In genomic region chr16:94537159-94537527, GRCm38 (mm10) we compare ENCODE assay signal across 8 mouse cellular contexts. TPM values are rescaled to one million over a fixed set of nuclear protein-coding genes. Genes with fewer than 3 reads are reported as not detected.
DNase-seq lines count a peak whose midpoint lies in the region; ATAC-seq and TF ChIP-seq lines count a peak whose summit lies in the region.
"Had no signal": no experiment of that assay in that cellular context is flagged by ENCODE, and none has a peak within 500 bp of the region (broad histone marks: within the 10 kb centered on the region; RNA-seq: fewer than 3 reads in every experiment).

No protein-coding gene starts in this region.

- no peak for TF ChIP-seq EP300 in liver, embryonic 14.5 days (IDR thresholded peaks at IDR 0.05; ENCODE audit: low read depth)

- H3K27me3 ChIP-seq in liver, embryonic 14.5 days (ENCODE audit: control insufficient read depth, insufficient read depth, low read length): no peaks in the 10 kb centered on the region
- H3K27me3 ChIP-seq: neural tube, embryonic 12.5 days had no signal

- H3K9me3 ChIP-seq in liver, embryonic 14.5 days (ENCODE audit: control insufficient read depth, low read length): no peaks in the 10 kb centered on the region
- H3K9me3 ChIP-seq: neural tube, embryonic 12.5 days had no signal

- no peak overlapping the region for H3K4me3 ChIP-seq in liver, embryonic 14.5 days (ENCODE audit: insufficient read depth in 1 of 2, low read depth in 2 of 2, low read length in 2 of 2)
- H3K4me3 ChIP-seq: neural tube, embryonic 12.5 days had no signal

- 32% methylated on average over 9 of the region's 9 CpGs for WGBS in liver, embryonic 14.5 days (ENCODE audit: insufficient replicate concordance)

- TF ChIP-seq CTCF in liver, embryonic 14.5 days (IDR thresholded peaks at IDR 0.05; ENCODE audit: low read depth): no peak

- peak; percentile 60 for ATAC-seq in liver, embryonic 14.5 days (ENCODE audit: insufficient read depth)

- peak; percentile 44 for DNase-seq in NIH3T3 (ENCODE audit: low read depth)
- DNase-seq in cerebellum, adult 9-11 months: peak; percentile 47
- peak; percentile 63 for DNase-seq in heart, postnatal 4 days
- DNase-seq in liver, embryonic 14.5 days (ENCODE audit: low read depth in 3 of 3, low spot score in 3 of 3): peak in 1 of 3 experiments; percentile 24
- no peak for DNase-seq in right cerebral cortex, postnatal 14 days
- DNase-seq in retina, embryonic 14.5 days (ENCODE audit: low spot score): no peak
- no peak for DNase-seq in left cerebral cortex, adult 18-20 months (ENCODE audit: low spot score in 2 of 2)

- H3K4me2 ChIP-seq in liver, embryonic 14.5 days (ENCODE audit: low read depth): no peak overlapping the region
- H3K4me2 ChIP-seq: neural tube, embryonic 12.5 days had no signal

- H3K36me3 ChIP-seq in liver, embryonic 14.5 days (replicated peaks; ENCODE audit: control insufficient read depth, insufficient read depth, low read depth): no peaks in the 10 kb centered on the region
- H3K36me3 ChIP-seq: neural tube, embryonic 12.5 days had no signal

- H3K27ac ChIP-seq in liver, embryonic 14.5 days: no peak overlapping the region
- H3K27ac ChIP-seq: neural tube, embryonic 12.5 days had no signal

- peaks cover 0 to 4% of the 10 kb centered on the region in 2 experiments; a peak in 1 of 4 replicates for H3K4me1 ChIP-seq in liver, embryonic 14.5 days (replicated peaks; ENCODE audit: control insufficient read depth in 2 of 2, insufficient read depth in 2 of 2, low read length in 1 of 2)
- H3K4me1 ChIP-seq: neural tube, embryonic 12.5 days had no signal

- H3K9ac ChIP-seq in liver, embryonic 14.5 days (replicated peaks): no peak overlapping the region
- H3K9ac ChIP-seq: neural tube, embryonic 12.5 days had no signal

RNA-seq across cellular contexts. Expression of gene Vps26c, which starts 10.5 kb away (rescaled TPM):
- 10 to 100 TPM; 28.7 to 29.8 TPM for total RNA-seq in heart, postnatal 4 days (2021)
- 12.2 and 13.3 TPM in 2 replicates for polyA plus RNA-seq in liver, embryonic 14.5 days (2012; rRNA removed)
- polyA plus RNA-seq in liver, embryonic 14.5 days (2014; fragmentation: Nextera tagmentation; extraction: Ambion mirVana): 18.3 and 18.8 TPM in 2 replicates
- total RNA-seq in left cerebral cortex, adult 18-20 months (2021): 10 to 100 TPM; 32.9 to 35.5 TPM

RNA-seq across cellular contexts. Expression of gene Dyrk1a, which starts 32.7 kb away (rescaled TPM):
- total RNA-seq in heart, postnatal 4 days (2021): 100 to 1,000 TPM; 118 to 135 TPM
- 7.5 and 9.2 TPM in 2 replicates for polyA plus RNA-seq in liver, embryonic 14.5 days (2012; rRNA removed)
- 5.0 and 5.6 TPM in 2 replicates for polyA plus RNA-seq in liver, embryonic 14.5 days (2014; fragmentation: Nextera tagmentation; extraction: Ambion mirVana)
- 10 to 100 TPM; 94.8 to 96.3 TPM for total RNA-seq in left cerebral cortex, adult 18-20 months (2021)

Comparison
In these comparisons a context has a peak if more than half of its experiments do, and no peak if none do; other contexts are left out.
1. DNase-seq: peak in NIH3T3 (single experiment), cerebellum, adult 9-11 months (single experiment) and heart, postnatal 4 days (single experiment); none in right cerebral cortex, postnatal 14 days (single experiment), retina, embryonic 14.5 days (single experiment) and left cerebral cortex, adult 18-20 months (0 of 2).